Mouse (Mus musculus) frontal cortex, adult (tissue): Measurements from ENCODE around the gene Olfr1216.
"Not testable (repeated sequence)": the region's sequence is repeated elsewhere in the genome, so short reads cannot be mapped to it uniquely, and the experiment has no call there.

ENCODE experiments used
- ATAC-seq: cut with Nextera tagmentation; 2 replicates; pipeline ENCODE4 v1.9.2; 2017; ENCODE audit warnings: mild to moderate bottlenecking, moderate library complexity, mixed read lengths; ENCODE audit not compliant: low TSS enrichment

The Olfr1216 gene

GRCm38 (mm10) chr2:89018240-89018639, at the start of gene Olfr1216:
Gene Olfr1216 (minus strand): TSS chr2:89018340.
- ATAC-seq = no peak

DNA sequence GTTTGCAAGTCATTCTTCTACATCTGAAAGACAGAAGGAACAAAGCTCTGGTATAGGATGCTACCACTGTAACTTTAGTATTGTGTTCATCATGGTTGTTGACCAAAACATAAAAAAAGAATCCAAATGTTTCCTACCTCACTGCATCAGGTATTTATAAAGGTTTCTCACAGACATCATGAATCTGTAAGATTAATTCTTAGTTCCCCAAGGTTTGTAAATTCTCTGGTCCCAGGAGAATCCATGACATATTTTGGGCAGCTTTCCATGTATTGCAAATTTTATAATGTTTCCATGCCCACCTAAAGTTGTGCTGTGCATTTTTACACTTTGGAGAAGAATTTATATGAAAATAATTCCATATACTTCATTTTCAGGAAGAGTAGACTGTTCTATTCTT, 42.9 kb upstream of the Olfr1216 start, which contains the start of gene Olfr1218:
TSS of gene Olfr1218 (minus strand) at position 101 of the 400 bp plus-strand sequence.
- ATAC-seq = no peak

DNA sequence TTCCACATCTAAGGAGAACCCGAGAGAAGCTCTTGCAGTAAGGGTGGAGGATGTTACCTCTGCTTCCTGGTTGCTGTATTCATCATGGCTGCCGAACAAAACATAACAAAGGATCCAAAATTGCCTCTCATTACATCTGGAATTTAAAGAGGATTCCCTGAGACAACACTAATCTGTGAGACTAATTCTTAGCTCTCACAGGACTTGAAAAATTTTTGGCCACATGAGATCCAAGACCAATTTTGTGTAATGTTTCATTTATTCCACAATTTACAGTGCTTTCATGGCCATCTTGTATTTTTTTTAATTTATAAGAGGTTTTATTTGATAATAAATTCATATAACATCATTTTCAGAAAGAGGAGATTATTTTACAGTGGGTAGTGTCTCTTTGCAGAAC, 13.8 kb upstream of the Olfr1216 start, which contains the start of gene Olfr1217:
TSS of gene Olfr1217 (minus strand) at position 101 of the 400 bp plus-strand sequence.
- ATAC-seq = no peak

DNA sequence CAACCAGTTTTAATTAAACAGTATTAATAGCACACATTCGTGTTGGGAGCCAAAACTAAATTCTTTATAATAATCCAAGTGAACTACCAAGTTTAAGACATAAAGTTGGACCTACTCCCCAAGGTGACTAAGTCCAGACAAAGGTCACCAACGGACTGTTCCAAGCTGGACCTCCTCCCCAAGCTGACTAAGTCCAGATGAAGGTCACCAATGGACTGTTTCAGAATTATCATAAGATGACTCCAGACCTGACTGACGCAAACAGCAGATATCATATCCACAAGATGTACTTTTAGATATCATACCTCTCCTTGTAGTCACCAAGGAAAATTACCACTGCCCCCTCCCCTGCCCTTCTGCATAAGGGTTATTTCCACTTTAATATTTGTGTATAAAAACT, 3.3 kb upstream of the Olfr1216 start:
- not testable (repeated sequence) for ATAC-seq

GRCm38 (mm10) chr2:89006873-89007272, 11.3 kb downstream of the Olfr1216 start, which contains the start of gene Olfr1215:
Gene Olfr1215 (minus strand): TSS chr2:89006973.
- ATAC-seq = no peak

GRCm38 (mm10) chr2:88992553-88992952, 25.6 kb downstream of the Olfr1216 start, which contains the start of gene Olfr1214:
Gene Olfr1214 (minus strand): TSS chr2:88992653.
- ATAC-seq = no peak

DNA sequence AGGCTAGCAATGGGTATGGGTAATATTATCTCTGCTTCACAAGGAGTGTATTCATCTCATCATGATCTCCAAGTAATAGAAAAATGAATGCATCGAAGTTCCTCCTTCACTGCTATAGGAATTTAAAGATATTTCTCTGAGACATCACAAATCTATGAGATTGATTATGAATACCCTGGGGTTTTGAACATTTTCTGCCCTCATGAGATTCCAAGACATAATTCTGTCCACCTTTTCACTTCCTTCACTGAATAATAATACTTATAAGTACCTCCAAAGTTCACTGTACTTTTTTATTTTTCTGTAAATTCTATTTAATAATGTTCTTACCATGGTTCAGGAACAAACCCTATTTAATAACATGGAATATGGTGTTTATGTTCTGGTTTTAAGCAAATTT, 38.0 kb downstream of the Olfr1216 start, which contains the start of gene Gm13762:
TSS of gene Gm13762 (minus strand) at position 101 of the 400 bp plus-strand sequence.
- ATAC-seq = no peak
